Mouse (Mus musculus): ENCODE results near the gene Bcs1l. TPM values are rescaled to one million over a fixed set of nuclear protein-coding genes. Genes with fewer than 3 reads are reported as not detected.

Gene Bcs1l
- total and polyA plus RNA-seq, 2 experiments from 2014 or later = 12.3 to 15.2 TPM

GRCm38 (mm10) chr1:74569739-74570719, 18.1 kb upstream of the Bcs1l start:
- no peak overlapping the region for H3K9ac ChIP-seq (replicated peaks; ENCODE audit: low read length)
- H3K4me2 ChIP-seq (ENCODE audit: low read depth, low read length) = no peak overlapping the region
- H3K4me1 ChIP-seq (ENCODE audit: insufficient read depth, low read length) = no peaks in the 10 kb centered on the region
- H3K27ac ChIP-seq = no peak overlapping the region
- no peak for ATAC-seq
- H3K36me3 ChIP-seq (ENCODE audit: insufficient read depth, low read length) = peaks cover 89% of the 10 kb centered on the region
- 92% methylated on average over 29 of the region's 29 CpGs for WGBS
- H3K27me3 ChIP-seq (ENCODE audit: insufficient read depth, low read length) = no peaks in the 10 kb centered on the region
- no peak overlapping the region for H3K4me3 ChIP-seq (ENCODE audit: low read length)
- DNase-seq (ENCODE audit: low spot score) = no peak
- no peaks in the 10 kb centered on the region for H3K9me3 ChIP-seq (ENCODE audit: low read length)
- TF ChIP-seq CTCF (IDR thresholded peaks at IDR 0.05; ENCODE audit: low read depth) = peak; percentile 31

- 77% methylated on average over 3 of the region's 3 CpGs for WGBS
- no peak for TF ChIP-seq CTCF (IDR thresholded peaks at IDR 0.05; ENCODE audit: low read depth)
Observed at GRCm38 (mm10) chr1:74582621-74583020, 5.5 kb upstream of the Bcs1l start.

GRCm38 (mm10) chr1:74584616-74585398, 3.3 kb upstream of the Bcs1l start:
- Histone ChIP-seq H3K27me3 (ENCODE audit: insufficient read depth, low read length) (no peaks in the 10 kb centered on the region), H3K27ac (no peak overlapping the region), H3K36me3 (ENCODE audit: insufficient read depth, low read length) (peaks cover 6% of the 10 kb centered on the region; the same call in 1 of the 2 replicates), H3K4me3 (ENCODE audit: low read length) (no peak overlapping the region), H3K9ac (replicated peaks; ENCODE audit: low read length) (no peak overlapping the region), H3K4me1 (ENCODE audit: insufficient read depth, low read length) (peaks cover 10% of the 10 kb centered on the region; the same call in 1 of the 2 replicates), H3K9me3 (ENCODE audit: low read length) (no peaks in the 10 kb centered on the region), H3K4me2 (ENCODE audit: low read depth, low read length) (no peak overlapping the region)
- ATAC-seq (no peak), DNase-seq (ENCODE audit: low spot score) (no peak)
- TF ChIP-seq CTCF (IDR thresholded peaks at IDR 0.05; ENCODE audit: low read depth) = no peak
- WGBS = 95% methylated on average over 3 of the region's 3 CpGs

More at GRCm38 (mm10) chr1:74582621-74583020, 5.5 kb upstream of the Bcs1l start:
- Histone ChIP-seq H3K27me3 (ENCODE audit: insufficient read depth, low read length) (no peaks in the 10 kb centered on the region), H3K9ac (replicated peaks; ENCODE audit: low read length) (no peak overlapping the region), H3K4me2 (ENCODE audit: low read depth, low read length) (no peak overlapping the region), H3K36me3 (ENCODE audit: insufficient read depth, low read length) (peaks cover 26% of the 10 kb centered on the region; the same call in 1 of the 2 replicates), H3K9me3 (ENCODE audit: low read length) (no peaks in the 10 kb centered on the region), H3K27ac (no peak overlapping the region), H3K4me3 (ENCODE audit: low read length) (no peak overlapping the region), H3K4me1 (ENCODE audit: insufficient read depth, low read length) (peaks cover 7% of the 10 kb centered on the region; the same call in 1 of the 2 replicates)
- DNase-seq (ENCODE audit: low spot score) = no peak
- no peak for ATAC-seq

- ATAC-seq = no peak; the same call in 1 of the 2 replicates
- under 1% methylated on average over 24 of the region's 24 CpGs for WGBS
- H3K9me3 ChIP-seq (ENCODE audit: low read length) = no peaks in the 10 kb centered on the region
Observed at GRCm38 (mm10) chr1:74587233-74587772, 786 bp upstream of the Bcs1l start.

GRCm38 (mm10) chr1:74594434-74594833, 6.3 kb downstream of the Bcs1l start:
- no peak overlapping the region for H3K27ac ChIP-seq
- no peaks in the 10 kb centered on the region for H3K4me1 ChIP-seq (ENCODE audit: insufficient read depth, low read length)
- no peak overlapping the region for H3K4me2 ChIP-seq (ENCODE audit: low read depth, low read length)
- H3K4me3 ChIP-seq (ENCODE audit: low read length) = no peak overlapping the region
- no peak overlapping the region for H3K9ac ChIP-seq (replicated peaks; ENCODE audit: low read length)
- TF ChIP-seq CTCF (IDR thresholded peaks at IDR 0.05; ENCODE audit: low read depth) = no peak
- DNase-seq (ENCODE audit: low spot score) (no peak), ATAC-seq (no peak)
- WGBS = 88% methylated on average over 8 of the region's 8 CpGs
- no peaks in the 10 kb centered on the region for H3K27me3 ChIP-seq (ENCODE audit: insufficient read depth, low read length)
- no peaks in the 10 kb centered on the region for H3K9me3 ChIP-seq (ENCODE audit: low read length)
- peaks cover 49% of the 10 kb centered on the region for H3K36me3 ChIP-seq (ENCODE audit: insufficient read depth, low read length)

More at GRCm38 (mm10) chr1:74587233-74587772, 786 bp upstream of the Bcs1l start:
- no peak for TF ChIP-seq CTCF (IDR thresholded peaks at IDR 0.05; ENCODE audit: low read depth)
- no peaks in the 10 kb centered on the region for H3K27me3 ChIP-seq (ENCODE audit: insufficient read depth, low read length)
- H3K27ac ChIP-seq = peak overlapping the region; percentile 85
- peak; percentile 51 for DNase-seq (ENCODE audit: low spot score)
- peak overlapping the region; percentile 96 for H3K4me2 ChIP-seq (ENCODE audit: low read depth, low read length)
- peaks cover 17% of the 10 kb centered on the region for H3K36me3 ChIP-seq (ENCODE audit: insufficient read depth, low read length)
- peak overlapping the region; percentile 84 for H3K4me3 ChIP-seq (ENCODE audit: low read length)
- peaks cover 10% of the 10 kb centered on the region; the same call in 1 of the 2 replicates for H3K4me1 ChIP-seq (ENCODE audit: insufficient read depth, low read length)
- H3K9ac ChIP-seq (replicated peaks; ENCODE audit: low read length) = peak overlapping the region; percentile 74
